Mouse (Mus musculus): ENCODE data around the gene Atf4.

The Atf4 gene

GRCm38 (mm10) chr15:80288036-80288435 lies 33.1 kb downstream of the Atf4 start:
- no peak for DNase-seq (ENCODE audit: low read depth, low spot score)
- H3K36me3 ChIP-seq (ENCODE audit: control insufficient read depth, insufficient read depth, low read length, poor library complexity, severe bottlenecking), result no peaks in the 10 kb centered on the region
- peaks cover 2% of the 10 kb centered on the region; the same call in 1 of the 2 replicates for H3K27me3 ChIP-seq (ENCODE audit: control insufficient read depth, insufficient read depth, low read length, poor library complexity, severe bottlenecking)

- Histone ChIP-seq H3K36me3 (ENCODE audit: control insufficient read depth, insufficient read depth, low read length, poor library complexity, severe bottlenecking) (no peaks in the 10 kb centered on the region), H3K27me3 (ENCODE audit: control insufficient read depth, insufficient read depth, low read length, poor library complexity, severe bottlenecking) (peaks cover 2% of the 10 kb centered on the region; the same call in 1 of the 2 replicates)
- DNase-seq (ENCODE audit: low read depth, low spot score), result peak; percentile 92
Observed at GRCm38 (mm10) chr15:80289436-80289835, 34.5 kb downstream of the Atf4 start.

- peak; percentile 35 for DNase-seq (ENCODE audit: low read depth, low spot score)
- H3K27me3 ChIP-seq (ENCODE audit: control insufficient read depth, insufficient read depth, low read length, poor library complexity, severe bottlenecking), result no peaks in the 10 kb centered on the region
- H3K36me3 ChIP-seq (ENCODE audit: control insufficient read depth, insufficient read depth, low read length, poor library complexity, severe bottlenecking), result no peaks in the 10 kb centered on the region
Observed at GRCm38 (mm10) chr15:80297146-80297545, 42.2 kb downstream of the Atf4 start.

GRCm38 (mm10) chr15:80303779-80304178 lies 48.8 kb downstream of the Atf4 start:
- Histone ChIP-seq H3K36me3 (ENCODE audit: control insufficient read depth, insufficient read depth, low read length, poor library complexity, severe bottlenecking) (no peaks in the 10 kb centered on the region), H3K27me3 (ENCODE audit: control insufficient read depth, insufficient read depth, low read length, poor library complexity, severe bottlenecking) (no peaks in the 10 kb centered on the region)
- DNase-seq (ENCODE audit: low read depth, low spot score), result no peak

GRCm38 (mm10) chr15:80304188-80304587 lies 49.2 kb downstream of the Atf4 start:
- no peaks in the 10 kb centered on the region for H3K27me3 ChIP-seq (ENCODE audit: control insufficient read depth, insufficient read depth, low read length, poor library complexity, severe bottlenecking)
- no peak for DNase-seq (ENCODE audit: low read depth, low spot score)

GRCm38 (mm10) chr15:80306146-80306545 lies 51.2 kb downstream of the Atf4 start:
- Histone ChIP-seq H3K36me3 (ENCODE audit: control insufficient read depth, insufficient read depth, low read length, poor library complexity, severe bottlenecking) (no peaks in the 10 kb centered on the region), H3K27me3 (ENCODE audit: control insufficient read depth, insufficient read depth, low read length, poor library complexity, severe bottlenecking) (no peaks in the 10 kb centered on the region)
- DNase-seq (ENCODE audit: low read depth, low spot score), result no peak

More at GRCm38 (mm10) chr15:80304188-80304587, 49.2 kb downstream of the Atf4 start:
- H3K36me3 ChIP-seq (ENCODE audit: control insufficient read depth, insufficient read depth, low read length, poor library complexity, severe bottlenecking), result no peaks in the 10 kb centered on the region

All from splenic B cell, adult 2 months (primary cell).